Mouse (Mus musculus): ENCODE measurements around the gene Lgr5. TPM values are rescaled to one million over a fixed set of nuclear protein-coding genes. Genes with fewer than 3 reads are reported as not detected.

Gene Lgr5
- polyA plus RNA-seq, 1 experiment from 2014 or later: 2.0 TPM

- Histone ChIP-seq H3K36me3 (replicated peaks) (no peaks in the 10 kb centered on the region), H3K9ac (no peak overlapping the region), H3K4me2 (no peak overlapping the region), H3K9me3 (no peaks in the 10 kb centered on the region), H3K27me3 (replicated peaks) (0 out of 2 replicates have a peak, but pooled peaks cover 3% of the 10 kb centered on the region), H3K27ac (no peak overlapping the region), H3K4me1 (no peaks in the 10 kb centered on the region), H3K4me3 (no peak overlapping the region)
- WGBS: 10% methylated on average over 4 of the region's 4 CpGs
- no peak for ATAC-seq (replicated peaks)
Observed at GRCm38 (mm10) chr10:115521081-115521451, 66.5 kb downstream of the Lgr5 start.

- ATAC-seq (replicated peaks): no peak
- H3K4me2 ChIP-seq: no peak overlapping the region
- no peaks in the 10 kb centered on the region for H3K9me3 ChIP-seq
- no peaks in the 10 kb centered on the region for H3K36me3 ChIP-seq (replicated peaks)
- no peak overlapping the region for H3K9ac ChIP-seq
- 0 out of 2 replicates have a peak, but pooled peaks cover 3% of the 10 kb centered on the region for H3K27me3 ChIP-seq (replicated peaks)
- no peaks in the 10 kb centered on the region for H3K4me1 ChIP-seq
- no peak overlapping the region for H3K4me3 ChIP-seq
- WGBS: 24% methylated on average over 17 of the region's 17 CpGs
- H3K27ac ChIP-seq: no peak overlapping the region
Observed at GRCm38 (mm10) chr10:115520200-115521080, 67.1 kb downstream of the Lgr5 start.

- no peak for ATAC-seq (replicated peaks)
- no peaks in the 10 kb centered on the region for H3K36me3 ChIP-seq (replicated peaks)
- no peaks in the 10 kb centered on the region for H3K9me3 ChIP-seq
- no peaks in the 10 kb centered on the region for H3K4me1 ChIP-seq
- H3K9ac ChIP-seq: no peak overlapping the region
- H3K4me2 ChIP-seq: no peak overlapping the region
- 0 out of 2 replicates have a peak, but pooled peaks cover 3% of the 10 kb centered on the region for H3K27me3 ChIP-seq (replicated peaks)
- no peak overlapping the region for H3K27ac ChIP-seq
- no peak overlapping the region for H3K4me3 ChIP-seq
- 91% methylated on average over 3 of the region's 3 CpGs for WGBS
Observed at GRCm38 (mm10) chr10:115518845-115519244, 68.7 kb downstream of the Lgr5 start.

GRCm38 (mm10) chr10:115515503-115515902, 72.1 kb downstream of the Lgr5 start:
- no peak for ATAC-seq (replicated peaks)
- WGBS: 88% methylated on average over 7 of the region's 7 CpGs
- Histone ChIP-seq H3K27ac (no peak overlapping the region), H3K9ac (no peak overlapping the region), H3K4me1 (no peaks in the 10 kb centered on the region), H3K27me3 (replicated peaks) (0 out of 2 replicates have a peak, but pooled peaks cover 3% of the 10 kb centered on the region), H3K4me3 (no peak overlapping the region), H3K36me3 (replicated peaks) (no peaks in the 10 kb centered on the region), H3K4me2 (no peak overlapping the region), H3K9me3 (no peaks in the 10 kb centered on the region)

GRCm38 (mm10) chr10:115510959-115511358, 76.6 kb downstream of the Lgr5 start:
- H3K4me3 ChIP-seq: no peak overlapping the region
- H3K27ac ChIP-seq: no peak overlapping the region
- H3K36me3 ChIP-seq (replicated peaks): no peaks in the 10 kb centered on the region
- no peak overlapping the region for H3K9ac ChIP-seq
- ATAC-seq (replicated peaks): no peak
- H3K27me3 ChIP-seq (replicated peaks): no peaks in the 10 kb centered on the region
- 96% methylated on average over 5 of the region's 5 CpGs for WGBS
- no peaks in the 10 kb centered on the region for H3K9me3 ChIP-seq
- no peak overlapping the region for H3K4me2 ChIP-seq
- H3K4me1 ChIP-seq: no peaks in the 10 kb centered on the region

- no peak for ATAC-seq (replicated peaks)
- no peaks in the 10 kb centered on the region for H3K4me1 ChIP-seq
- no peak overlapping the region for H3K9ac ChIP-seq
- WGBS: 88% methylated on average over 16 of the region's 16 CpGs
- H3K4me3 ChIP-seq: no peak overlapping the region
- H3K27ac ChIP-seq: no peak overlapping the region
- no peaks in the 10 kb centered on the region for H3K36me3 ChIP-seq (replicated peaks)
- no peak overlapping the region for H3K4me2 ChIP-seq
- H3K27me3 ChIP-seq (replicated peaks): no peaks in the 10 kb centered on the region
- H3K9me3 ChIP-seq: no peaks in the 10 kb centered on the region
Observed at GRCm38 (mm10) chr10:115505631-115506239, 81.8 kb downstream of the Lgr5 start.

GRCm38 (mm10) chr10:115505155-115505554, 82.4 kb downstream of the Lgr5 start:
- WGBS: 94% methylated on average over 10 of the region's 10 CpGs
- H3K4me2 ChIP-seq: no peak overlapping the region
- H3K9me3 ChIP-seq: no peaks in the 10 kb centered on the region
- H3K4me1 ChIP-seq: no peaks in the 10 kb centered on the region
- no peaks in the 10 kb centered on the region for H3K36me3 ChIP-seq (replicated peaks)
- no peak overlapping the region for H3K27ac ChIP-seq
- H3K9ac ChIP-seq: no peak overlapping the region
- no peak for ATAC-seq (replicated peaks)
- H3K27me3 ChIP-seq (replicated peaks): no peaks in the 10 kb centered on the region
- H3K4me3 ChIP-seq: no peak overlapping the region

GRCm38 (mm10) chr10:115493778-115494141, 93.8 kb downstream of the Lgr5 start:
- Histone ChIP-seq H3K9ac (no peak overlapping the region), H3K9me3 (no peaks in the 10 kb centered on the region), H3K4me2 (peak overlapping the region; percentile 43), H3K4me1 (peaks cover 10% of the 10 kb centered on the region; the same call in 1 of the 2 replicates), H3K27ac (no peak overlapping the region), H3K27me3 (replicated peaks) (no peaks in the 10 kb centered on the region), H3K36me3 (replicated peaks) (no peaks in the 10 kb centered on the region), H3K4me3 (peak overlapping the region; percentile 15)
- WGBS: 9% methylated on average over 7 of the region's 7 CpGs
- ATAC-seq (replicated peaks): peak; percentile 26; the same call in 1 of the 2 replicates

GRCm38 (mm10) chr10:115492956-115493777, 94.4 kb downstream of the Lgr5 start:
- peak overlapping the region; percentile 43 for H3K4me2 ChIP-seq
- H3K36me3 ChIP-seq (replicated peaks): no peaks in the 10 kb centered on the region
- no peaks in the 10 kb centered on the region for H3K27me3 ChIP-seq (replicated peaks)
- 53% methylated on average over 12 of the region's 12 CpGs for WGBS
- peak overlapping the region; percentile 15 for H3K4me3 ChIP-seq
- H3K9me3 ChIP-seq: no peaks in the 10 kb centered on the region
- H3K4me1 ChIP-seq: peaks cover 10% of the 10 kb centered on the region; the same call in 1 of the 2 replicates
- ATAC-seq (replicated peaks): peak; percentile 71
- H3K27ac ChIP-seq: no peak overlapping the region
- no peak overlapping the region for H3K9ac ChIP-seq

- Histone ChIP-seq H3K4me2 (no peak overlapping the region), H3K4me3 (no peak overlapping the region), H3K9me3 (no peaks in the 10 kb centered on the region), H3K36me3 (replicated peaks) (no peaks in the 10 kb centered on the region), H3K27ac (no peak overlapping the region), H3K27me3 (replicated peaks) (no peaks in the 10 kb centered on the region), H3K4me1 (peaks cover 10% of the 10 kb centered on the region; the same call in 1 of the 2 replicates), H3K9ac (no peak overlapping the region)
- no peak for ATAC-seq (replicated peaks)
- WGBS: 94% methylated on average over 7 of the region's 7 CpGs
Observed at GRCm38 (mm10) chr10:115491803-115492510, 95.6 kb downstream of the Lgr5 start.

- WGBS: 63% methylated on average over 2 of the region's 2 CpGs
- H3K27me3 ChIP-seq (replicated peaks): no peaks in the 10 kb centered on the region
- ATAC-seq (replicated peaks): no peak
Observed at GRCm38 (mm10) chr10:115485602-115486001, 102.0 kb downstream of the Lgr5 start.

More at GRCm38 (mm10) chr10:115485602-115486001, 102.0 kb downstream of the Lgr5 start:
- Histone ChIP-seq H3K4me2 (no peak overlapping the region), H3K4me1 (no peaks in the 10 kb centered on the region), H3K9ac (no peak overlapping the region), H3K27ac (no peak overlapping the region), H3K36me3 (replicated peaks) (no peaks in the 10 kb centered on the region), H3K9me3 (no peaks in the 10 kb centered on the region), H3K4me3 (no peak overlapping the region)

Data from midbrain, embryonic 15.5 days (tissue).